Mouse (Mus musculus): ENCODE results near the gene Gm21093.
"Not testable (repeated sequence)": the region's sequence is repeated elsewhere in the genome, so short reads cannot be mapped to it uniquely, and the experiment has no call there.

The Gm21093 gene

DNA sequence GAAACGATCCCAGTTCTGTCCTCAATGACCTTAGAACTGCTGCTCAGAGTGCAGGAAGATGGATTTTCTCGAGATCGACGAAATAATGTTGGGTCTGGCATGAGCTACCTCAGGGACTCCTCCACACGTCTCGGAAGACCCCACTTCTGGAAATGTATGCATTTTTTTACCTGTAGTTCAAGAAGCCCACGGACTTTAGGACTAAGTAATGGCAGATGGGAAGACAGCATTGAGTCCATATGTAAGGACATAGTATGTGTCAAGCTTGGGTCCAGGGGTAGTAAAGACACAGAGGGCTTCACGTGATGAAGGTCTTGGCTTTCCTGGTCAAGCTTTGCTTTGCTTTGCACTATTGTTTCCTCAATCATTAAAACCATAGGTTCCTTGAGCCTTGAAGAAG, at the start of gene Gm21093:
Gene Gm21093, minus strand, starts transcription at position 101 of the 400 bp plus-strand sequence.
- DNase-seq (ENCODE audit: low read depth, low spot score) = not testable (repeated sequence)
